Mouse (Mus musculus) liver, adult 2 months (tissue): ENCODE data around the gene Adk.

Experiments used
- CTCF ChIP-seq: fragments of 200-500 bp; IDR thresholded peaks from 2 replicates; pipeline ENCODE4 v1.5.1; 2011; ENCODE audit warnings: low read depth, low read length, control low read depth
- POLR2A ChIP-seq: fragments of 200-500 bp; IDR thresholded peaks from 2 replicates; pipeline ENCODE4 v1.6.1; 2011; ENCODE audit warnings: low read length, control low read depth; ENCODE audit not compliant: insufficient read depth; ENCODE audit errors: extremely low read depth

DNA sequence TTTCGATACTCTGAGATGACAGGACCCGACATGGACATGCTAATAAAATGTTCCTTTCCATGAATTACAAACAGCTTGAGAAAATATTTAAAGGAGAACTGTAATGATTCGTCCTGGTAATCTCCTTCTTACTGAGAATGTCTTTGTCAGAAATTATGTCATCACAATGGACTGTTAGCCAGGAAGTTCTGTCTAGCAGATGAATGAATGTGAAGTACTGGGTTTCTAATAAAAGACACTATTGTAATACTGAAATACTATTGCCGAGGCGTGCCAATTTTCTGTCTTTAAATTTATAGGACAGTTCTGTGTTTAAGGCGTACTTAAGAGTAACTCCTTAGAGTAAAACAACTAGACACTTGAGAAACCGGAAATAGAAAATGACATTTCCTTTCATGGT is 231.7 kb downstream of the Adk start:
- no peak for TF ChIP-seq POLR2A
- no peak for TF ChIP-seq CTCF
